Mouse (Mus musculus) cerebellum, adult 2 months (tissue): ENCODE data around the gene Nlrp3.

ENCODE experiments used
- CTCF ChIP-seq: fragments of 200-500 bp; IDR thresholded peaks from 2 replicates; pipeline ENCODE4 v1.5.1; 2011; ENCODE audit warnings: low read depth, mild to moderate bottlenecking, control low read depth, low read length, moderate library complexity, borderline replicate concordance; ENCODE audit not compliant: insufficient read depth
- POLR2A ChIP-seq: fragments of 200-500 bp; IDR thresholded peaks from 2 replicates; pipeline ENCODE4 v1.6.1; 2011; ENCODE audit warnings: low read length, control low read depth, borderline replicate concordance; ENCODE audit not compliant: insufficient read depth

DNA sequence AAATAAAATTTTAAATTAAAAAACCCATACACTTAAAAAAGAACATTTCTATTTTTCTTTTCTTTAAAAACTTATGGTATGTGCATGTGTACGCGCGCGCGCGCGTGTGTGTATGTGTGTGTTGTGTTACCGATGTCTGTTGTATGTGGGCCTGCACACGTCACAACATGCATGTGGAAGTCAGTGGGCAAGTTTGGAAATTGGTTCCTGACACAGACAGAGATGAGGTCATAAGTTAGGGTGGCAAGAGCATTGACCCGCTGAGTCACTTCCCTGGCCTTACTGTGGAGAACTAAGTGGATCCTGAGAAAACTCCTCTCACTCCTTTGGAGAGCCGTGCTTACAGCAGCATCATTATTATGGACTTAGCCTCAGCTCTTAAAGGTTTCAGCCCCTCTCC lies 12.8 kb downstream of the Nlrp3 start:
- no peak for TF ChIP-seq POLR2A
- TF ChIP-seq CTCF = no peak
